Mouse (Mus musculus) heart, embryonic 11.5 days (tissue): ENCODE measurements around the gene Gm14226. TPM values are rescaled to one million over a fixed set of nuclear protein-coding genes. Genes with fewer than 3 reads are reported as not detected.
"Not testable (repeated sequence)": the region's sequence is repeated elsewhere in the genome, so short reads cannot be mapped to it uniquely, and the experiment has no call there.

Experiments used
- ATAC-seq: fragments of 200-750 bp; cut with Nextera tagmentation; replicated peaks from 2 replicates; pipeline ENCODE4 v1.8.0; 2017; ENCODE audit warnings: moderate library complexity; ENCODE audit not compliant: insufficient number of reproducible peaks, low FRiP score, low TSS enrichment
- H3K27ac ChIP-seq: fragments of 300-500 bp; sonication (generic); 2 replicates; pipeline ENCODE4 v1.5.1; 2014; ENCODE audit warnings: mild to moderate bottlenecking, low read depth, low read length
- H3K27me3 ChIP-seq: fragments of 300-500 bp; sonication (generic); 2 replicates; pipeline ENCODE4 v1.6.1; 2014; ENCODE audit warnings: mild to moderate bottlenecking, low read length, mixed read lengths; ENCODE audit not compliant: control insufficient read depth, insufficient read depth
- H3K36me3 ChIP-seq: fragments of 300-500 bp; sonication (generic); 2 replicates; pipeline ENCODE4 v1.6.1; 2014; ENCODE audit warnings: mild to moderate bottlenecking, low read length, moderate library complexity, mixed read lengths; ENCODE audit not compliant: control insufficient read depth, insufficient read depth
- H3K4me1 ChIP-seq: fragments of 300-500 bp; sonication (generic); 2 replicates; pipeline ENCODE4 v1.6.1; 2014; ENCODE audit warnings: low read length; ENCODE audit not compliant: control insufficient read depth, insufficient read depth
- H3K4me2 ChIP-seq: fragments of 300-500 bp; sonication (generic); 2 replicates; pipeline ENCODE4 v1.6.1; 2014; ENCODE audit warnings: mild to moderate bottlenecking, moderate library complexity
- H3K4me3 ChIP-seq: fragments of 300-500 bp; sonication (generic); 2 replicates; pipeline ENCODE4 v1.5.1; 2014; ENCODE audit warnings: low read depth, low read length
- H3K9ac ChIP-seq: fragments of 300-500 bp; sonication (generic); 2 replicates; pipeline ENCODE4 v1.6.1; 2014; ENCODE audit warnings: mild to moderate bottlenecking, low read depth, low read length, moderate library complexity
- H3K9me3 ChIP-seq: fragments of 300-500 bp; sonication (generic); replicated peaks from 2 replicates; pipeline ENCODE4 v1.6.1; 2016; ENCODE audit warnings: low read length; ENCODE audit not compliant: control insufficient read depth
- WGBS: fragments of 180-500 bp; shearing (Covaris S2); extraction: QIAGEN DNeasy Blood & Tissue Kit; methylation state at CpG from one replicate; pipeline ENCODE4 v1.1.7; 2014; ENCODE audit not compliant: insufficient replicate concordance; 5-methylcytosine and 5-hydroxymethylcytosine counted together
- polyA plus RNA-seq: library from polyadenylated mRNA; unstranded; fragments of >200 nt; fragmentation: Nextera tagmentation; extraction: Ambion mirVana; gene quantifications from 2 replicates; pipeline ENCODE4 v1.2.1, GENCODE M21; 2014

The Gm14226 gene
- polyA plus RNA-seq, 1 experiment from 2014 or later, result 2.2 TPM

GRCm38 (mm10) chr2:155052681-155053080, 34.6 kb downstream of the Gm14226 start:
- H3K4me1 ChIP-seq, result peaks cover 13% of the 10 kb centered on the region
- H3K4me2 ChIP-seq, result no peak overlapping the region
- H3K27me3 ChIP-seq, result no peaks in the 10 kb centered on the region
- H3K9ac ChIP-seq, result no peak overlapping the region
- no peak for ATAC-seq
- H3K4me3 ChIP-seq, result no peak overlapping the region
- no peaks in the 10 kb centered on the region for H3K36me3 ChIP-seq
- no peak overlapping the region for H3K27ac ChIP-seq
- WGBS, result 68% methylated on average over 2 of the region's 2 CpGs
- H3K9me3 ChIP-seq, result no peaks in the 10 kb centered on the region

- H3K4me2 ChIP-seq, H3K4me3 ChIP-seq, H3K36me3 ChIP-seq, H3K27me3 ChIP-seq, H3K27ac ChIP-seq, H3K9me3 ChIP-seq, ATAC-seq, H3K9ac ChIP-seq: not testable (repeated sequence)
- WGBS, result 85% methylated on average over 8 of the region's 8 CpGs
- H3K4me1 ChIP-seq, result peaks cover 13% of the 10 kb centered on the region
These were observed 35.4 kb downstream of the Gm14226 start for GRCm38 (mm10) chr2:155053512-155053911.

- no peak overlapping the region for H3K9ac ChIP-seq
- H3K9me3 ChIP-seq, result no peaks in the 10 kb centered on the region
- WGBS, result 79% methylated on average over 3 of the region's 3 CpGs
- H3K4me3 ChIP-seq, result no peak overlapping the region
- H3K4me1 ChIP-seq, result peaks cover 13% of the 10 kb centered on the region
- no peak overlapping the region for H3K27ac ChIP-seq
- no peaks in the 10 kb centered on the region for H3K27me3 ChIP-seq
- H3K36me3 ChIP-seq, result peaks cover 6% of the 10 kb centered on the region; the same call in 1 of the 2 replicates
- no peak overlapping the region for H3K4me2 ChIP-seq
- no peak for ATAC-seq
These were observed 36.6 kb downstream of the Gm14226 start for GRCm38 (mm10) chr2:155054672-155055071.

- Histone ChIP-seq H3K4me1 (peaks cover 8% of the 10 kb centered on the region), H3K27me3 (no peaks in the 10 kb centered on the region), H3K9ac (no peak overlapping the region), H3K4me2 (no peak overlapping the region), H3K4me3 (no peak overlapping the region), H3K36me3 (peaks cover 11% of the 10 kb centered on the region), H3K27ac (no peak overlapping the region), H3K9me3 (no peaks in the 10 kb centered on the region)
- no peak for ATAC-seq
- WGBS, result 70% methylated on average over 5 of the region's 5 CpGs
These were observed 38.1 kb downstream of the Gm14226 start for GRCm38 (mm10) chr2:155056076-155056578.

GRCm38 (mm10) chr2:155057361-155057760, 39.3 kb downstream of the Gm14226 start:
- H3K27me3 ChIP-seq, result no peaks in the 10 kb centered on the region
- no peak for ATAC-seq
- H3K4me1 ChIP-seq, result no peaks in the 10 kb centered on the region; the same call in 1 of the 2 replicates
- no peak overlapping the region for H3K4me3 ChIP-seq
- no peak overlapping the region for H3K4me2 ChIP-seq
- 65% methylated on average over 1 of the region's 1 CpGs for whole genome bisulfite sequencing
- peaks cover 16% of the 10 kb centered on the region for H3K36me3 ChIP-seq
- no peak overlapping the region for H3K27ac ChIP-seq
- H3K9ac ChIP-seq, result no peak overlapping the region
- H3K9me3 ChIP-seq, result no peaks in the 10 kb centered on the region

- Histone ChIP-seq H3K27ac (no peak overlapping the region), H3K4me3 (no peak overlapping the region), H3K36me3 (peaks cover 21% of the 10 kb centered on the region; the same call in 1 of the 2 replicates), H3K4me1 (peaks cover 12% of the 10 kb centered on the region), H3K9me3 (no peaks in the 10 kb centered on the region), H3K4me2 (no peak overlapping the region), H3K27me3 (no peaks in the 10 kb centered on the region), H3K9ac (no peak overlapping the region)
- 82% methylated on average over 9 of the region's 9 CpGs for WGBS
- ATAC-seq, result no peak
These were observed 53.0 kb downstream of the Gm14226 start for GRCm38 (mm10) chr2:155071027-155071426.

GRCm38 (mm10) chr2:155072353-155073145, 54.5 kb downstream of the Gm14226 start:
- H3K4me3 ChIP-seq, result peak overlapping the region; percentile 74; the same call in 1 of the 2 replicates
- H3K4me2 ChIP-seq, result peak overlapping the region; percentile 77
- 86% methylated on average over 8 of the region's 8 CpGs for WGBS

GRCm38 (mm10) chr2:155073347-155073746, 55.3 kb downstream of the Gm14226 start:
- H3K27ac ChIP-seq, result peak overlapping the region; percentile 72; the same call in 1 of the 2 replicates
- WGBS, result 24% methylated on average over 3 of the region's 3 CpGs

More at GRCm38 (mm10) chr2:155072353-155073145, 54.5 kb downstream of the Gm14226 start:
- Histone ChIP-seq H3K36me3 (peaks cover 10% of the 10 kb centered on the region; the same call in 1 of the 2 replicates), H3K27me3 (no peaks in the 10 kb centered on the region), H3K27ac (no peak overlapping the region), H3K9me3 (no peaks in the 10 kb centered on the region), H3K9ac (no peak overlapping the region), H3K4me1 (peaks cover 12% of the 10 kb centered on the region)
- ATAC-seq, result no peak

More at GRCm38 (mm10) chr2:155073347-155073746, 55.3 kb downstream of the Gm14226 start:
- peak overlapping the region; percentile 91 for H3K9ac ChIP-seq
- H3K4me3 ChIP-seq, result peak overlapping the region; percentile 74
- H3K27me3 ChIP-seq, result no peaks in the 10 kb centered on the region
- no peak for ATAC-seq
- peaks cover 2% of the 10 kb centered on the region; the same call in 1 of the 2 replicates for H3K36me3 ChIP-seq
- H3K4me1 ChIP-seq, result peaks cover 12% of the 10 kb centered on the region
- peak overlapping the region; percentile 77 for H3K4me2 ChIP-seq
- H3K9me3 ChIP-seq, result no peaks in the 10 kb centered on the region
